Mouse (Mus musculus) cerebellum, adult 2 months (tissue): ENCODE data around the gene 4930402H24Rik.

ENCODE experiments used
- CTCF ChIP-seq: fragments of 200-500 bp; IDR thresholded peaks from 2 replicates; pipeline ENCODE4 v1.5.1; 2011; ENCODE audit warnings: low read depth, mild to moderate bottlenecking, control low read depth, low read length, moderate library complexity, borderline replicate concordance; ENCODE audit not compliant: insufficient read depth
- POLR2A ChIP-seq: fragments of 200-500 bp; IDR thresholded peaks from 2 replicates; pipeline ENCODE4 v1.6.1; 2011; ENCODE audit warnings: low read length, control low read depth, borderline replicate concordance; ENCODE audit not compliant: insufficient read depth

- TF ChIP-seq CTCF: no peak
- TF ChIP-seq POLR2A: no peak
Measured at GRCm38 (mm10) chr2:130795731-130796130, 110.5 kb downstream of the 4930402H24Rik start.
